Mouse (Mus musculus): ENCODE measurements around the gene Gja5. TPM values are rescaled to one million over a fixed set of nuclear protein-coding genes. Genes with fewer than 3 reads are reported as not detected.

Gja5 gene
- polyA plus RNA-seq, 1 experiment from 2014 or later: 1.1 TPM

- no peaks in the 10 kb centered on the region for H3K9me3 ChIP-seq (replicated peaks; ENCODE audit: control insufficient read depth, low read length)
Observed at GRCm38 (mm10) chr3:96953489-96954233, 49.2 kb downstream of the Gja5 start.

DNA sequence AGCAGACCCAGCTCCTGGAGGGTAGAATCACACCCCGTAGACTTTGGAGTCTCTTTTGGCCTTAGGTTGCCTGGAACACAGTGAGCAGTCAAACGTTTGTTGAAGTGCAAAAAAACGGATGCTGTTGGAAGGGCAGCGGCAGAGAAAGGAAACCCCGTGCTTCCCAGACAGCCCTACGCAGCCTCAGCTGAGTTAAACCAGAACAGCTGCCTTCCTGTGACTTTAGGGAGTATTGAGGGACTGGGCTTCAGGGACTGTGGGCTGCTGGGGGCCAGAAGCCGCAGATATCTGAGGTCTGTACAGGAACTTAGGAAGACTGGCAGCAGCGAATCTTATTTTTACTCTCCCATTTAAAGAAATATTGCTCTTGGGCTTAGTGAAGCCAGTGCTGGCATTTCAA is 56.1 kb downstream of the Gja5 start:
- H3K4me1 ChIP-seq (ENCODE audit: control insufficient read depth, insufficient read depth, low read length): no peaks in the 10 kb centered on the region
- DNase-seq (ENCODE audit: low spot score): no peak
- H3K4me2 ChIP-seq (ENCODE audit: low read length): no peak overlapping the region
- H3K4me3 ChIP-seq (ENCODE audit: low read depth, low read length): no peak overlapping the region
- no peak overlapping the region for H3K9ac ChIP-seq (ENCODE audit: low read length)
- H3K36me3 ChIP-seq (ENCODE audit: control insufficient read depth, insufficient read depth, low read length): no peaks in the 10 kb centered on the region
- no peak for ATAC-seq
- 55% methylated on average over 8 of the region's 8 CpGs for WGBS
- no peaks in the 10 kb centered on the region for H3K9me3 ChIP-seq (replicated peaks; ENCODE audit: control insufficient read depth, low read length)
- H3K27me3 ChIP-seq (replicated peaks; ENCODE audit: control insufficient read depth, insufficient read depth, low read length): no peaks in the 10 kb centered on the region
- H3K27ac ChIP-seq (ENCODE audit: low read depth, low read length): no peak overlapping the region; the same call in 1 of the 2 replicates

More at GRCm38 (mm10) chr3:96953489-96954233, 49.2 kb downstream of the Gja5 start:
- no peak overlapping the region for H3K4me2 ChIP-seq (ENCODE audit: low read length)
- DNase-seq (ENCODE audit: low spot score) (no peak), ATAC-seq (no peak)
- H3K27me3 ChIP-seq (replicated peaks; ENCODE audit: control insufficient read depth, insufficient read depth, low read length): no peaks in the 10 kb centered on the region
- no peaks in the 10 kb centered on the region for H3K4me1 ChIP-seq (ENCODE audit: control insufficient read depth, insufficient read depth, low read length)
- no peak overlapping the region for H3K4me3 ChIP-seq (ENCODE audit: low read depth, low read length)
- no peak overlapping the region for H3K27ac ChIP-seq (ENCODE audit: low read depth, low read length)
- 58% methylated on average over 14 of the region's 14 CpGs for WGBS
- H3K36me3 ChIP-seq (ENCODE audit: control insufficient read depth, insufficient read depth, low read length): no peaks in the 10 kb centered on the region
- H3K9ac ChIP-seq (ENCODE audit: low read length): no peak overlapping the region

DNA sequence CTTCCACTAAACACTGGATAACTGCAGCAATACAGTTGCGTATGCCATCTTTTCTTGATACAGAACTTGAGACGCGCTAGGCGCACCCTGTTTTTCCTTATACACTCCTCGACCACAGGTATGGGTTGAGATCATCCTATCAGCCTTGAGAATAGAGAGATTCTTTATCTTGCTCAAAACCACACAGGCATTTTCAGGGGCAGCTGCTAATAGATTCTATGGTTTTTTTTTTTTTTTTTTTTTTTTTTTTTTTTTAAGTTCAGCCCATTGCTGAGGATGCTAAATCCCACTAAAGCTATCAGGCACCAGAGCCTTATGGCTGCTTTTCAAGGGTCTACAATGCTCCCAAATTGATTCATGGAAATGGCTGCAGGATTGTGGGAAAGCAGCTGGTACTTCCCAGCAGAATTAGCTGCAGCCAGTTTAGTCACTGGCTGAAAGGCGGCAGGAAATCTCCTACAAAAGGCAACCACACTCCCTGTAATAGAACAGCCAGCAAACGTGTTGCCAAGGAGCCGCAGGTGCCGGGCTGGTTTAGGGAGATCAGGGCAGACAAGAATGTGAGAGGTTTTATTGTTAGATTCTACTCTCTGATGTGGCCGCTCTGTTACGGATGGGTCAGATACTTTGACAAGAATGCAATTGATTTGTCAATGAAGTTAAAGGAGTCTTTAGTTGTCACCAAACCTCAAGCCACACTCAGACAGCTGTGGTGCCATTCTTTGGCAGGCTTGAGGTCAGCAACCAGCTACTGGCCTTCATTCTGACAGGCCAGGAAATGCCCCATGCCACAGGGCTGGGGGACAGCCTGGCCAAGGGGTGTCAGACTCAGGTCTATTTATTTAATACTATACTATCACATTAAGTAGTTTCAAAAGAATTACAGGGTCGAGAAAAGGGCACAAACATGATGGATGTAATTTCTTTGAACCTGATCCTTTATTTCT is 58.9 kb downstream of the Gja5 start:
- peak; percentile 64 for DNase-seq (ENCODE audit: low spot score)
- H3K9ac ChIP-seq (ENCODE audit: low read length): no peak overlapping the region
- no peak overlapping the region for H3K4me2 ChIP-seq (ENCODE audit: low read length)
- H3K27me3 ChIP-seq (replicated peaks; ENCODE audit: control insufficient read depth, insufficient read depth, low read length): no peaks in the 10 kb centered on the region
- WGBS: 54% methylated on average over 12 of the region's 12 CpGs
- H3K4me1 ChIP-seq (ENCODE audit: control insufficient read depth, insufficient read depth, low read length): no peaks in the 10 kb centered on the region
- no peaks in the 10 kb centered on the region for H3K36me3 ChIP-seq (ENCODE audit: control insufficient read depth, insufficient read depth, low read length)
- no peaks in the 10 kb centered on the region for H3K9me3 ChIP-seq (replicated peaks; ENCODE audit: control insufficient read depth, low read length)
- H3K4me3 ChIP-seq (ENCODE audit: low read depth, low read length): no peak overlapping the region
- peak; percentile 44; the same call in 1 of the 2 replicates for ATAC-seq
- no peak overlapping the region for H3K27ac ChIP-seq (ENCODE audit: low read depth, low read length)

DNA sequence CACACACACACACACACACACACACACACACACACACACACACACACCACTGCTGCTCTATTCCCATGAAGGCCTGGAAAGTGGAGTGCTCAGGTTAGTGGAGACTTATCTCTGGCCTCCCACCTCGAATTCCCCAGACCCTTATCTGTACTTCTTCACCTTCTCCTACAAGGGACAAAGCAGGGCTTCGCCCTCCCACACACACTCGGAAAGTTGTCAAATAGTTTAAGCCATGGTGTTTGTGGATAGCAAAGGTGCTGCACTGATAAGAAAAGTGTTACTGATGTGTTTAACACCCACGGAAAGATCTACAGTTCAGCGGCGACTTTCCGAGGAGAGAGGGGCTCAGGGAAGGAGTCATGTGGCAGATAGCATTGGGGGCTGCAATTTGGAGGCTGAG is 66.5 kb downstream of the Gja5 start:
- Histone ChIP-seq H3K27me3 (replicated peaks; ENCODE audit: control insufficient read depth, insufficient read depth, low read length) (no peaks in the 10 kb centered on the region), H3K9ac (ENCODE audit: low read length) (no peak overlapping the region), H3K4me2 (ENCODE audit: low read length) (no peak overlapping the region), H3K27ac (ENCODE audit: low read depth, low read length) (no peak overlapping the region), H3K9me3 (replicated peaks; ENCODE audit: control insufficient read depth, low read length) (no peaks in the 10 kb centered on the region), H3K4me3 (ENCODE audit: low read depth, low read length) (no peak overlapping the region), H3K4me1 (ENCODE audit: control insufficient read depth, insufficient read depth, low read length) (no peaks in the 10 kb centered on the region), H3K36me3 (ENCODE audit: control insufficient read depth, insufficient read depth, low read length) (no peaks in the 10 kb centered on the region)
- no peak for ATAC-seq
- DNase-seq (ENCODE audit: low spot score): no peak
- 82% methylated on average over 7 of the region's 7 CpGs for WGBS

DNA sequence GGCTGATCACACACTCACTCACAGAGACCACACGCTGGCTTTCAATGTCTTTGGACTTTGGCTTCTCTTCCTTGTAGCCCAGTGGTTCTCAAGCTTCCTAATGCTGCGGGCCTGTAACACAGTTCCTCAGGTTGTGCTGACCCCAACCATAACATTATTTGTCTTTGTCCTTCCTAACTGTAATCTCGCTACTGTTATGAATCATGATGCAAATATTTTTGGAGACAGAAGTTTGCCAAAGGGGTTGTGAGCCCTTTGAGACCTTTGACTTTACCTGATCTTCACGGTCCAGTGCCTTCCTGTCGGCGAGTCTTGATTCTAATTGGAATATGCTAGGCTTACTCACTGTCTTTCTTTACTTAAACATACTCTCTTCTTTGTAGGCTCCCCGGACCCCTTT is 70.0 kb downstream of the Gja5 start:
- Histone ChIP-seq H3K9ac (ENCODE audit: low read length) (no peak overlapping the region), H3K27me3 (replicated peaks; ENCODE audit: control insufficient read depth, insufficient read depth, low read length) (no peaks in the 10 kb centered on the region), H3K4me3 (ENCODE audit: low read depth, low read length) (no peak overlapping the region), H3K36me3 (ENCODE audit: control insufficient read depth, insufficient read depth, low read length) (no peaks in the 10 kb centered on the region), H3K9me3 (replicated peaks; ENCODE audit: control insufficient read depth, low read length) (no peaks in the 10 kb centered on the region), H3K4me2 (ENCODE audit: low read length) (no peak overlapping the region), H3K27ac (ENCODE audit: low read depth, low read length) (no peak overlapping the region), H3K4me1 (ENCODE audit: control insufficient read depth, insufficient read depth, low read length) (no peaks in the 10 kb centered on the region)
- DNase-seq (ENCODE audit: low spot score) (no peak), ATAC-seq (no peak)
- 89% methylated on average over 7 of the region's 7 CpGs for WGBS

GRCm38 (mm10) chr3:96975628-96976027 is 71.1 kb downstream of the Gja5 start:
- Histone ChIP-seq H3K36me3 (ENCODE audit: control insufficient read depth, insufficient read depth, low read length) (no peaks in the 10 kb centered on the region), H3K27ac (ENCODE audit: low read depth, low read length) (no peak overlapping the region), H3K9ac (ENCODE audit: low read length) (no peak overlapping the region), H3K9me3 (replicated peaks; ENCODE audit: control insufficient read depth, low read length) (no peaks in the 10 kb centered on the region), H3K4me3 (ENCODE audit: low read depth, low read length) (no peak overlapping the region), H3K4me2 (ENCODE audit: low read length) (no peak overlapping the region), H3K4me1 (ENCODE audit: control insufficient read depth, insufficient read depth, low read length) (no peaks in the 10 kb centered on the region), H3K27me3 (replicated peaks; ENCODE audit: control insufficient read depth, insufficient read depth, low read length) (no peaks in the 10 kb centered on the region)
- no peak for ATAC-seq
- DNase-seq (ENCODE audit: low spot score): no peak
- WGBS: 91% methylated on average over 10 of the region's 10 CpGs

DNA sequence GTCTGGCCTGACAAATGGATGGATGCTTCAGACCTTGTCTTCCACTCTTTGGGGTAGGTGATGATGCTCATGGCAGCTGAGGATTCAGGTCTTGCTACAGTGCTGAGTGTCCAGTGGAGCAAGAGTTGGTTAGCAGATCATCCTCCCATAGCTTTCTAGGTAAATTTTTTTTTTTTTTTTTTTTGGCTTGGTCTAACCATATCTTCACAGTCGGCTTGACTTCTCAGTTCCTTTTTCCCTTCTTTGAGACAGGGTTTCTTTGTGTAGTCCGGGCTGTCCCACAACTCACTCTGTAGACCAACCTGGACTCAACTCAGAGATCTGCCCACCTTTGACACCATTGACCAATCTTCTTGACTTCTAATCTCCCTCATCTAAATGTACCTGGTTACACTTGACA is 73.0 kb downstream of the Gja5 start:
- Histone ChIP-seq H3K9ac (ENCODE audit: low read length) (no peak overlapping the region), H3K4me2 (ENCODE audit: low read length) (no peak overlapping the region), H3K4me1 (ENCODE audit: control insufficient read depth, insufficient read depth, low read length) (no peaks in the 10 kb centered on the region), H3K4me3 (ENCODE audit: low read depth, low read length) (no peak overlapping the region), H3K36me3 (ENCODE audit: control insufficient read depth, insufficient read depth, low read length) (no peaks in the 10 kb centered on the region), H3K9me3 (replicated peaks; ENCODE audit: control insufficient read depth, low read length) (no peaks in the 10 kb centered on the region), H3K27me3 (replicated peaks; ENCODE audit: control insufficient read depth, insufficient read depth, low read length) (no peaks in the 10 kb centered on the region), H3K27ac (ENCODE audit: low read depth, low read length) (no peak overlapping the region)
- ATAC-seq (no peak), DNase-seq (ENCODE audit: low spot score) (no peak)
- WGBS: 88% methylated on average over 2 of the region's 2 CpGs

GRCm38 (mm10) chr3:96978469-96978868 is 74.0 kb downstream of the Gja5 start:
- no peak overlapping the region for H3K4me2 ChIP-seq (ENCODE audit: low read length)
- WGBS: 81% methylated on average over 6 of the region's 6 CpGs
- no peaks in the 10 kb centered on the region for H3K4me1 ChIP-seq (ENCODE audit: control insufficient read depth, insufficient read depth, low read length)
- no peaks in the 10 kb centered on the region for H3K9me3 ChIP-seq (replicated peaks; ENCODE audit: control insufficient read depth, low read length)
- H3K27me3 ChIP-seq (replicated peaks; ENCODE audit: control insufficient read depth, insufficient read depth, low read length): no peaks in the 10 kb centered on the region
- no peak overlapping the region for H3K4me3 ChIP-seq (ENCODE audit: low read depth, low read length)
- DNase-seq (ENCODE audit: low spot score): no peak
- no peak for ATAC-seq
- no peak overlapping the region for H3K9ac ChIP-seq (ENCODE audit: low read length)
- no peaks in the 10 kb centered on the region for H3K36me3 ChIP-seq (ENCODE audit: control insufficient read depth, insufficient read depth, low read length)
- H3K27ac ChIP-seq (ENCODE audit: low read depth, low read length): no peak overlapping the region

DNA sequence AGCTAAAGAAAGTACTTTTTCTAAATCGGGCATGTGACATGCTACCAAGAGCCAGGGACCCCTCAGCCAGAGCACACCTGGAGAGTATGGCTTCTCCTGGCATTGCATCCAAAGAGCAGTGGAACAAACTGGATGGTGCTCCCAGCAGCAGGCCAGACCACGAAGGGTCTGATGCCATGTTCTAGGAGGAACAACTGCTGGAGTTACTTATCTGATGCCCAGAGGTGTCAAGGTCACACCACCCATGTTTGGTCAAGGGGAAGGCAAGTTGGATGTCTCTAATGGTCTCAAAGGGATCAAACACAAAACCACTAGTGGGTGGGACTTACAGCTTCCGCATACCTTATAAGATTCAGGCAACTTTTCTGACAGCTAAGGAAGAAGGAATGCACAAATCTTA is 74.5 kb downstream of the Gja5 start:
- ATAC-seq: no peak

More for the DNA sequence above, 74.5 kb downstream of the Gja5 start:
- Histone ChIP-seq H3K36me3 (ENCODE audit: control insufficient read depth, insufficient read depth, low read length) (no peaks in the 10 kb centered on the region), H3K4me1 (ENCODE audit: control insufficient read depth, insufficient read depth, low read length) (no peaks in the 10 kb centered on the region), H3K9me3 (replicated peaks; ENCODE audit: control insufficient read depth, low read length) (no peaks in the 10 kb centered on the region), H3K27me3 (replicated peaks; ENCODE audit: control insufficient read depth, insufficient read depth, low read length) (no peaks in the 10 kb centered on the region), H3K4me2 (ENCODE audit: low read length) (no peak overlapping the region), H3K27ac (ENCODE audit: low read depth, low read length) (no peak overlapping the region), H3K4me3 (ENCODE audit: low read depth, low read length) (no peak overlapping the region), H3K9ac (ENCODE audit: low read length) (no peak overlapping the region)
- no peak for DNase-seq (ENCODE audit: low spot score)
- WGBS: 87% methylated on average over 3 of the region's 3 CpGs

All from forebrain, embryonic 14.5 days (tissue).